Mouse (Mus musculus): Measurements from ENCODE around the gene Lrrc8d. TPM values are rescaled to one million over a fixed set of nuclear protein-coding genes. Genes with fewer than 3 reads are reported as not detected.

Gene Lrrc8d
- polyA plus RNA-seq, 1 experiment from 2014 or later, result 34.6 TPM

- H3K4me1 ChIP-seq (replicated peaks; ENCODE audit: insufficient read depth, low read length), result no peaks in the 10 kb centered on the region; the same call in 1 of the 2 replicates
- 86% methylated on average over 5 of the region's 5 CpGs for WGBS
Measured at GRCm38 (mm10) chr5:105745927-105746454, 46.2 kb downstream of the Lrrc8d start.

GRCm38 (mm10) chr5:105754803-105755202 lies 55.0 kb downstream of the Lrrc8d start:
- ATAC-seq (replicated peaks; ENCODE audit: low FRiP score, low read depth), result peak; percentile 34; the same call in 1 of the 2 replicates
- no peak for DNase-seq (ENCODE audit: low spot score)
- Histone ChIP-seq H3K27ac (peak overlapping the region; percentile 2), H3K27me3 (ENCODE audit: insufficient read depth, low read length) (no peaks in the 10 kb centered on the region), H3K9me3 (replicated peaks; ENCODE audit: low read length) (no peaks in the 10 kb centered on the region), H3K4me2 (ENCODE audit: low read length) (no peak overlapping the region), H3K36me3 (ENCODE audit: insufficient read depth, low read length) (no peaks in the 10 kb centered on the region; the same call in 1 of the 2 replicates), H3K9ac (ENCODE audit: low read depth, low read length) (no peak overlapping the region), H3K4me3 (replicated peaks; ENCODE audit: low read depth, low read length) (no peak overlapping the region), H3K4me1 (replicated peaks; ENCODE audit: insufficient read depth, low read length) (peaks cover 12% of the 10 kb centered on the region; the same call in 1 of the 2 replicates)
- WGBS, result 28% methylated on average over 8 of the region's 8 CpGs
- TF ChIP-seq CTCF (IDR thresholded peaks at IDR 0.05; ENCODE audit: low read depth), result no peak

More at GRCm38 (mm10) chr5:105745927-105746454, 46.2 kb downstream of the Lrrc8d start:
- Histone ChIP-seq H3K36me3 (ENCODE audit: insufficient read depth, low read length) (peaks cover 3% of the 10 kb centered on the region), H3K4me2 (ENCODE audit: low read length) (no peak overlapping the region), H3K27ac (no peak overlapping the region; the same call in 1 of the 2 replicates), H3K27me3 (ENCODE audit: insufficient read depth, low read length) (no peaks in the 10 kb centered on the region), H3K9me3 (replicated peaks; ENCODE audit: low read length) (no peaks in the 10 kb centered on the region), H3K9ac (ENCODE audit: low read depth, low read length) (no peak overlapping the region), H3K4me3 (replicated peaks; ENCODE audit: low read depth, low read length) (no peak overlapping the region)
- DNase-seq (ENCODE audit: low spot score) (no peak), ATAC-seq (replicated peaks; ENCODE audit: low FRiP score, low read depth) (no peak)
- TF ChIP-seq CTCF (IDR thresholded peaks at IDR 0.05; ENCODE audit: low read depth), result no peak

- no peak for ATAC-seq (replicated peaks; ENCODE audit: low FRiP score, low read depth)
- H3K27ac ChIP-seq, result 0 out of 2 replicates have a peak overlapping the region, but pooled peaks have one; percentile 2
Measured at GRCm38 (mm10) chr5:105755491-105755890, 55.7 kb downstream of the Lrrc8d start.

GRCm38 (mm10) chr5:105757978-105758377 lies 58.2 kb downstream of the Lrrc8d start:
- Histone ChIP-seq H3K27me3 (ENCODE audit: insufficient read depth, low read length) (no peaks in the 10 kb centered on the region), H3K4me1 (replicated peaks; ENCODE audit: insufficient read depth, low read length) (peaks cover 15% of the 10 kb centered on the region; the same call in 1 of the 2 replicates), H3K4me2 (ENCODE audit: low read length) (peak overlapping the region; percentile 21; the same call in 1 of the 2 replicates), H3K36me3 (ENCODE audit: insufficient read depth, low read length) (no peaks in the 10 kb centered on the region), H3K4me3 (replicated peaks; ENCODE audit: low read depth, low read length) (no peak overlapping the region), H3K9me3 (replicated peaks; ENCODE audit: low read length) (no peaks in the 10 kb centered on the region), H3K27ac (peak overlapping the region; percentile 62), H3K9ac (ENCODE audit: low read depth, low read length) (no peak overlapping the region)
- WGBS, result 56% methylated on average over 17 of the region's 17 CpGs
- ATAC-seq (replicated peaks; ENCODE audit: low FRiP score, low read depth) (peak; percentile 52), DNase-seq (ENCODE audit: low spot score) (no peak)
- no peak for TF ChIP-seq CTCF (IDR thresholded peaks at IDR 0.05; ENCODE audit: low read depth)

More at GRCm38 (mm10) chr5:105755491-105755890, 55.7 kb downstream of the Lrrc8d start:
- TF ChIP-seq CTCF (IDR thresholded peaks at IDR 0.05; ENCODE audit: low read depth), result no peak
- Histone ChIP-seq H3K9me3 (replicated peaks; ENCODE audit: low read length) (no peaks in the 10 kb centered on the region), H3K9ac (ENCODE audit: low read depth, low read length) (no peak overlapping the region), H3K27me3 (ENCODE audit: insufficient read depth, low read length) (no peaks in the 10 kb centered on the region), H3K4me1 (replicated peaks; ENCODE audit: insufficient read depth, low read length) (peaks cover 12% of the 10 kb centered on the region; the same call in 1 of the 2 replicates), H3K4me3 (replicated peaks; ENCODE audit: low read depth, low read length) (no peak overlapping the region), H3K4me2 (ENCODE audit: low read length) (no peak overlapping the region), H3K36me3 (ENCODE audit: insufficient read depth, low read length) (no peaks in the 10 kb centered on the region)
- DNase-seq (ENCODE audit: low spot score), result no peak
- 42% methylated on average over 6 of the region's 6 CpGs for WGBS

GRCm38 (mm10) chr5:105758866-105759265 lies 59.1 kb downstream of the Lrrc8d start:
- Histone ChIP-seq H3K4me2 (ENCODE audit: low read length) (no peak overlapping the region), H3K36me3 (ENCODE audit: insufficient read depth, low read length) (no peaks in the 10 kb centered on the region), H3K4me1 (replicated peaks; ENCODE audit: insufficient read depth, low read length) (peaks cover 15% of the 10 kb centered on the region; the same call in 1 of the 2 replicates), H3K27me3 (ENCODE audit: insufficient read depth, low read length) (no peaks in the 10 kb centered on the region), H3K27ac (0 out of 2 replicates have a peak overlapping the region, but pooled peaks have one; percentile 62), H3K9me3 (replicated peaks; ENCODE audit: low read length) (no peaks in the 10 kb centered on the region), H3K9ac (ENCODE audit: low read depth, low read length) (no peak overlapping the region), H3K4me3 (replicated peaks; ENCODE audit: low read depth, low read length) (no peak overlapping the region)
- peak; percentile 47; the same call in 1 of the 2 replicates for ATAC-seq (replicated peaks; ENCODE audit: low FRiP score, low read depth)
- DNase-seq (ENCODE audit: low spot score), result no peak
- TF ChIP-seq CTCF (IDR thresholded peaks at IDR 0.05; ENCODE audit: low read depth), result no peak
- WGBS, result 78% methylated on average over 9 of the region's 9 CpGs

GRCm38 (mm10) chr5:105761848-105762482 lies 62.2 kb downstream of the Lrrc8d start:
- H3K4me1 ChIP-seq (replicated peaks; ENCODE audit: insufficient read depth, low read length), result peaks cover 12% of the 10 kb centered on the region; the same call in 1 of the 2 replicates
- no peak for TF ChIP-seq CTCF (IDR thresholded peaks at IDR 0.05; ENCODE audit: low read depth)
- 63% methylated on average over 11 of the region's 11 CpGs for WGBS

More at GRCm38 (mm10) chr5:105761848-105762482, 62.2 kb downstream of the Lrrc8d start:
- Histone ChIP-seq H3K27me3 (ENCODE audit: insufficient read depth, low read length) (no peaks in the 10 kb centered on the region), H3K4me2 (ENCODE audit: low read length) (no peak overlapping the region), H3K27ac (peak overlapping the region; percentile 6; the same call in 1 of the 2 replicates), H3K4me3 (replicated peaks; ENCODE audit: low read depth, low read length) (no peak overlapping the region), H3K36me3 (ENCODE audit: insufficient read depth, low read length) (peaks cover 3% of the 10 kb centered on the region; the same call in 1 of the 2 replicates), H3K9ac (ENCODE audit: low read depth, low read length) (no peak overlapping the region), H3K9me3 (replicated peaks; ENCODE audit: low read length) (no peaks in the 10 kb centered on the region)
- ATAC-seq (replicated peaks; ENCODE audit: low FRiP score, low read depth) (no peak), DNase-seq (ENCODE audit: low spot score) (peak; percentile 64)
